ENCODE assay signal across 25 mouse cellular contexts in genomic region chr6:28464630-28465029, GRCm38 (mm10). TPM values are rescaled to one million over a fixed set of nuclear protein-coding genes. Genes with fewer than 3 reads are reported as not detected.
DNase-seq lines count a peak whose midpoint lies in the region; ATAC-seq and TF ChIP-seq lines count a peak whose summit lies in the region.
"Had no signal": no experiment of that assay in that cellular context is flagged by ENCODE, and none has a peak within 500 bp of the region (broad histone marks: within the 10 kb centered on the region; RNA-seq: fewer than 3 reads in every experiment).

No protein-coding gene starts in this region.

- no peak for TF ChIP-seq CTCF in stomach, postnatal 0 days (IDR thresholded peaks at IDR 0.05; ENCODE audit: low read depth)

- no peak overlapping the region for H3K4me3 ChIP-seq in neural tube, embryonic 15.5 days (replicated peaks)
- H3K4me3 ChIP-seq in stomach, postnatal 0 days (ENCODE audit: low read depth, low read length), result no peak overlapping the region
- H3K4me3 ChIP-seq in forebrain, embryonic 13.5 days, result no peak overlapping the region
- no peak overlapping the region for H3K4me3 ChIP-seq in forebrain, embryonic 12.5 days (replicated peaks)
- H3K4me3 ChIP-seq: heart, adult 2 months; limb, embryonic 13.5 days; liver, embryonic 12.5 days; midbrain, embryonic 12.5 days had no signal

- no peak overlapping the region for H3K4me2 ChIP-seq in neural tube, embryonic 15.5 days
- H3K4me2 ChIP-seq in stomach, postnatal 0 days (replicated peaks; ENCODE audit: low read depth), result no peak overlapping the region
- no peak overlapping the region for H3K4me2 ChIP-seq in forebrain, embryonic 13.5 days
- no peak overlapping the region for H3K4me2 ChIP-seq in forebrain, embryonic 12.5 days
- H3K4me2 ChIP-seq: limb, embryonic 13.5 days; liver, embryonic 12.5 days; midbrain, embryonic 12.5 days had no signal

- H3K9me3 ChIP-seq in neural tube, embryonic 15.5 days (replicated peaks), result no peaks in the 10 kb centered on the region
- no peaks in the 10 kb centered on the region for H3K9me3 ChIP-seq in stomach, postnatal 0 days (ENCODE audit: control insufficient read depth, low read length)
- no peaks in the 10 kb centered on the region for H3K9me3 ChIP-seq in forebrain, embryonic 13.5 days (replicated peaks)
- no peaks in the 10 kb centered on the region for H3K9me3 ChIP-seq in forebrain, embryonic 12.5 days
- H3K9me3 ChIP-seq: limb, embryonic 13.5 days; liver, embryonic 12.5 days; midbrain, embryonic 12.5 days had no signal

- WGBS in neural tube, embryonic 15.5 days, result 7% methylated on average over 6 of the region's 6 CpGs
- WGBS in stomach, postnatal 0 days, result 21% methylated on average over 6 of the region's 6 CpGs
- WGBS in forebrain, embryonic 13.5 days, result 65% methylated on average over 6 of the region's 6 CpGs
- WGBS in forebrain, embryonic 12.5 days, result 67% methylated on average over 6 of the region's 6 CpGs

- no peak overlapping the region for H3K27ac ChIP-seq in neural tube, embryonic 15.5 days (replicated peaks)
- H3K27ac ChIP-seq in stomach, postnatal 0 days (replicated peaks), result no peak overlapping the region
- H3K27ac ChIP-seq in forebrain, embryonic 13.5 days, result no peak overlapping the region
- no peak overlapping the region for H3K27ac ChIP-seq in forebrain, embryonic 12.5 days
- H3K27ac ChIP-seq: heart, adult 2 months; limb, embryonic 13.5 days; liver, embryonic 12.5 days; midbrain, embryonic 12.5 days had no signal

- ATAC-seq in neural tube, embryonic 15.5 days (ENCODE audit: low FRiP score), result no peak
- ATAC-seq in stomach, postnatal 0 days (ENCODE audit: low FRiP score, low TSS enrichment), result peak; percentile 40; the same call in 1 of the 2 replicates
- ATAC-seq in forebrain, embryonic 13.5 days, result no peak
- ATAC-seq in forebrain, embryonic 12.5 days (ENCODE audit: low FRiP score), result no peak
- no peak for ATAC-seq in CD4-positive, CD25-positive, alpha-beta regulatory T cell, adult 4 months
- ATAC-seq: forebrain, postnatal 0 days; liver, embryonic 12.5 days had no signal

- peak; percentile 29 for DNase-seq in neural tube, embryonic 10.5 days (ENCODE audit: extremely low spot score, low spot score)
- DNase-seq in fat pad, adult 2 months (ENCODE audit: extremely low read depth, low read depth, low spot score), result peak; percentile 36
- peak; percentile 71 for DNase-seq in mesoderm, embryonic 11.5 days (ENCODE audit: low read depth, low spot score)
- no peak for DNase-seq in stomach, postnatal 0 days (ENCODE audit: low spot score)
- DNase-seq: adrenal gland, postnatal 14 days; cerebellum, adult 9-11 months; forebrain, postnatal 0 days; gastrocnemius, postnatal 36 days; heart, adult 2 months; kidney, adult 9 months; layer of hippocampus, adult 9-11 months; lung, adult 18-20 months; lung, postnatal 10 days had no signal

- no peaks in the 10 kb centered on the region for H3K36me3 ChIP-seq in neural tube, embryonic 15.5 days
- no peaks in the 10 kb centered on the region for H3K36me3 ChIP-seq in stomach, postnatal 0 days (ENCODE audit: control insufficient read depth, insufficient read depth, low read length)
- no peaks in the 10 kb centered on the region for H3K36me3 ChIP-seq in forebrain, embryonic 13.5 days (ENCODE audit: poor library complexity, severe bottlenecking)
- H3K36me3 ChIP-seq in forebrain, embryonic 12.5 days (replicated peaks), result no peaks in the 10 kb centered on the region
- H3K36me3 ChIP-seq: limb, embryonic 13.5 days; liver, embryonic 12.5 days; midbrain, embryonic 12.5 days had no signal

- H3K27me3 ChIP-seq in neural tube, embryonic 15.5 days (replicated peaks), result no peaks in the 10 kb centered on the region
- H3K27me3 ChIP-seq in stomach, postnatal 0 days (ENCODE audit: control insufficient read depth, insufficient read depth, low read length), result no peaks in the 10 kb centered on the region
- no peaks in the 10 kb centered on the region for H3K27me3 ChIP-seq in forebrain, embryonic 13.5 days
- H3K27me3 ChIP-seq in forebrain, embryonic 12.5 days, result no peaks in the 10 kb centered on the region
- H3K27me3 ChIP-seq: limb, embryonic 13.5 days; midbrain, embryonic 12.5 days had no signal

- H3K9ac ChIP-seq in neural tube, embryonic 15.5 days (replicated peaks), result no peak overlapping the region
- no peak overlapping the region for H3K9ac ChIP-seq in stomach, postnatal 0 days (ENCODE audit: low read length)
- H3K9ac ChIP-seq in forebrain, embryonic 13.5 days, result no peak overlapping the region
- no peak overlapping the region for H3K9ac ChIP-seq in forebrain, embryonic 12.5 days
- H3K9ac ChIP-seq: forebrain, postnatal 0 days; limb, embryonic 13.5 days; liver, embryonic 12.5 days; midbrain, embryonic 12.5 days had no signal

- H3K4me1 ChIP-seq in neural tube, embryonic 15.5 days, result peaks cover 5% of the 10 kb centered on the region; the same call in 1 of the 2 replicates
- no peaks in the 10 kb centered on the region for H3K4me1 ChIP-seq in stomach, postnatal 0 days (replicated peaks; ENCODE audit: control insufficient read depth, insufficient read depth)
- no peaks in the 10 kb centered on the region for H3K4me1 ChIP-seq in forebrain, embryonic 13.5 days
- H3K4me1 ChIP-seq in forebrain, embryonic 12.5 days, result no peaks in the 10 kb centered on the region
- H3K4me1 ChIP-seq: limb, embryonic 13.5 days; liver, embryonic 12.5 days; midbrain, embryonic 12.5 days had no signal

- TF ChIP-seq EP300 in stomach, postnatal 0 days (optimal IDR thresholded peaks at IDR 0.05), result no peak

RNA-seq across cellular contexts. Expression of gene Snd1, which starts 10.3 kb away (rescaled TPM):
- 71.1 and 86.1 TPM in 2 replicates for polyA plus RNA-seq in neural tube, embryonic 15.5 days (2015; fragmentation: Nextera tagmentation; extraction: Ambion mirVana)
- 69.0 and 81.3 TPM in 2 replicates for polyA plus RNA-seq in stomach, postnatal 0 days (2015; fragmentation: Nextera tagmentation; extraction: Ambion mirVana)
- polyA plus RNA-seq in forebrain, embryonic 13.5 days (2015; fragmentation: Nextera tagmentation; extraction: Ambion mirVana), result 80.1 and 83.5 TPM in 2 replicates
- polyA plus RNA-seq in forebrain, embryonic 12.5 days (2016; fragmentation: Nextera tagmentation; extraction: Ambion mirVana), result 104 and 109 TPM in 2 replicates
- 10 to 100 TPM; 46.2 to 67.2 TPM for polyA plus RNA-seq in CD4-positive, CD25-positive, alpha-beta regulatory T cell, adult 4 months (2017; shearing (Covaris generic))

RNA-seq across cellular contexts. Expression of gene Pax4, which starts 15.5 kb away (rescaled TPM):
- not detected in 2 replicates for polyA plus RNA-seq in neural tube, embryonic 15.5 days (2015; fragmentation: Nextera tagmentation; extraction: Ambion mirVana)
- polyA plus RNA-seq in stomach, postnatal 0 days (2015; fragmentation: Nextera tagmentation; extraction: Ambion mirVana), result not detected in 2 replicates
- not detected in 2 replicates for polyA plus RNA-seq in forebrain, embryonic 13.5 days (2015; fragmentation: Nextera tagmentation; extraction: Ambion mirVana)
- polyA plus RNA-seq in forebrain, embryonic 12.5 days (2016; fragmentation: Nextera tagmentation; extraction: Ambion mirVana), result 0.14 TPM in 1 of 2 replicates, not detected in the other
- not detected for polyA plus RNA-seq in CD4-positive, CD25-positive, alpha-beta regulatory T cell, adult 4 months (2017; shearing (Covaris generic))
- polyA plus RNA-seq: brain, embryonic 14.5 days; embryonic facial prominence, embryonic 14.5 days; heart, adult 2 months; heart, embryonic 14.5 days; limb, embryonic 13.5 days; liver, embryonic 12.5 days; midbrain, embryonic 12.5 days; testis, adult 2 months had no signal

RNA-seq across cellular contexts. Expression of gene Gcc1, which starts 36.4 kb away (rescaled TPM):
- 11.0 and 12.8 TPM in 2 replicates for polyA plus RNA-seq in neural tube, embryonic 15.5 days (2015; fragmentation: Nextera tagmentation; extraction: Ambion mirVana)
- 5.6 and 6.3 TPM in 2 replicates for polyA plus RNA-seq in stomach, postnatal 0 days (2015; fragmentation: Nextera tagmentation; extraction: Ambion mirVana)
- 11.4 and 12.9 TPM in 2 replicates for polyA plus RNA-seq in forebrain, embryonic 13.5 days (2015; fragmentation: Nextera tagmentation; extraction: Ambion mirVana)
- 14.8 and 16.2 TPM in 2 replicates for polyA plus RNA-seq in forebrain, embryonic 12.5 days (2016; fragmentation: Nextera tagmentation; extraction: Ambion mirVana)
- 10 to 100 TPM in 1 of 2 experiments, 1 to 10 TPM in 1; 7.9 to 15.8 TPM for polyA plus RNA-seq in CD4-positive, CD25-positive, alpha-beta regulatory T cell, adult 4 months (2017; shearing (Covaris generic))

RNA-seq across cellular contexts. Expression of gene Fscn3, which starts 37.0 kb away (rescaled TPM):
- polyA plus RNA-seq in neural tube, embryonic 15.5 days (2015; fragmentation: Nextera tagmentation; extraction: Ambion mirVana), result not detected in 2 replicates
- not detected in 2 replicates for polyA plus RNA-seq in stomach, postnatal 0 days (2015; fragmentation: Nextera tagmentation; extraction: Ambion mirVana)
- 0.09 TPM in 1 of 2 replicates, not detected in the other for polyA plus RNA-seq in forebrain, embryonic 13.5 days (2015; fragmentation: Nextera tagmentation; extraction: Ambion mirVana)
- not detected in 2 replicates for polyA plus RNA-seq in forebrain, embryonic 12.5 days (2016; fragmentation: Nextera tagmentation; extraction: Ambion mirVana)
- polyA plus RNA-seq in CD4-positive, CD25-positive, alpha-beta regulatory T cell, adult 4 months (2017; shearing (Covaris generic)), result not detected
- polyA plus RNA-seq: cortical plate, adult 2 months; embryonic facial prominence, embryonic 14.5 days; forebrain, postnatal 0 days; heart, adult 2 months; heart, embryonic 14.5 days; limb, embryonic 13.5 days; midbrain, embryonic 12.5 days had no signal

RNA-seq across cellular contexts. Expression of gene Arf5, which starts 41.3 kb away (rescaled TPM):
- 429 and 444 TPM in 2 replicates for polyA plus RNA-seq in neural tube, embryonic 15.5 days (2015; fragmentation: Nextera tagmentation; extraction: Ambion mirVana)
- 296 and 303 TPM in 2 replicates for polyA plus RNA-seq in stomach, postnatal 0 days (2015; fragmentation: Nextera tagmentation; extraction: Ambion mirVana)
- polyA plus RNA-seq in forebrain, embryonic 13.5 days (2015; fragmentation: Nextera tagmentation; extraction: Ambion mirVana), result 348 and 361 TPM in 2 replicates
- polyA plus RNA-seq in forebrain, embryonic 12.5 days (2016; fragmentation: Nextera tagmentation; extraction: Ambion mirVana), result 288 and 291 TPM in 2 replicates
- 10 to 100 TPM; 27.3 to 43.4 TPM for polyA plus RNA-seq in CD4-positive, CD25-positive, alpha-beta regulatory T cell, adult 4 months (2017; shearing (Covaris generic))
